Mouse (Mus musculus): ENCODE results near the gene Ryr3. TPM values are rescaled to one million over a fixed set of nuclear protein-coding genes. Genes with fewer than 3 reads are reported as not detected.

Gene Ryr3
- polyA plus RNA-seq, 1 experiment from 2014 or later: 0.25 TPM

DNA sequence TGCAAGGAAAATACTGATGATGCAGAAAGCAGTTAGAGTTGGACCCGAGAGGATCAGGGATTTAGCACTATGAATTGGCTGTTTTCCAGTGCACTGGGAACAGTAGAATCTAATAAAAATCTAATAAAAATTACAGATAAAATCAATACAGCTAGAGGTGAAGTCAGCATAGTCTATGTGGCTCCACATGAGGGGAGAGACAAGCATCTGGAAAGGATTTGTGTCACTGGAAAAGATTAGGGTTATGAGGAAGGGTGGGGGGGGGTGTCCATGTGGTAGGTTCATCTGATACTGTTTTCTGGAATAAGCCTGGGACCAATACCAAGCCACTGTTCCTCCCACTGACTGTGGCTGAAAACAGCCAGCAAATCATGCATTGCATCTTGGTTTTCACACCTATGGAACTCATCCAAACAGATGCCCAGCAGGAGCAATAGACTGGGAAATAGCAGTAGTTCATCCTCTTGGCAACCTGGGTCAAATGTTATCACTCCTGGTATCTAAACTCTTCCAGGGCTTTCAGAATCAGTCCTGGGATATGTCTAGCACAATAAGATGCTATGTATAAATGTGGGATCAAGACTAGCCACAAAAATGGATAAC is 233.9 kb downstream of the Ryr3 start:
- peak; percentile 47 for DNase-seq (ENCODE audit: low spot score)
- Histone ChIP-seq H3K36me3 (replicated peaks) (no peaks in the 10 kb centered on the region), H3K27me3 (replicated peaks; ENCODE audit: low read depth, poor library complexity, severe bottlenecking) (no peaks in the 10 kb centered on the region), H3K9me3 (no peaks in the 10 kb centered on the region), H3K27ac (replicated peaks) (no peak overlapping the region), H3K4me3 (no peak overlapping the region), H3K4me1 (peaks cover 16% of the 10 kb centered on the region)
- WGBS: 36% methylated on average over 1 of the region's 1 CpGs

DNA sequence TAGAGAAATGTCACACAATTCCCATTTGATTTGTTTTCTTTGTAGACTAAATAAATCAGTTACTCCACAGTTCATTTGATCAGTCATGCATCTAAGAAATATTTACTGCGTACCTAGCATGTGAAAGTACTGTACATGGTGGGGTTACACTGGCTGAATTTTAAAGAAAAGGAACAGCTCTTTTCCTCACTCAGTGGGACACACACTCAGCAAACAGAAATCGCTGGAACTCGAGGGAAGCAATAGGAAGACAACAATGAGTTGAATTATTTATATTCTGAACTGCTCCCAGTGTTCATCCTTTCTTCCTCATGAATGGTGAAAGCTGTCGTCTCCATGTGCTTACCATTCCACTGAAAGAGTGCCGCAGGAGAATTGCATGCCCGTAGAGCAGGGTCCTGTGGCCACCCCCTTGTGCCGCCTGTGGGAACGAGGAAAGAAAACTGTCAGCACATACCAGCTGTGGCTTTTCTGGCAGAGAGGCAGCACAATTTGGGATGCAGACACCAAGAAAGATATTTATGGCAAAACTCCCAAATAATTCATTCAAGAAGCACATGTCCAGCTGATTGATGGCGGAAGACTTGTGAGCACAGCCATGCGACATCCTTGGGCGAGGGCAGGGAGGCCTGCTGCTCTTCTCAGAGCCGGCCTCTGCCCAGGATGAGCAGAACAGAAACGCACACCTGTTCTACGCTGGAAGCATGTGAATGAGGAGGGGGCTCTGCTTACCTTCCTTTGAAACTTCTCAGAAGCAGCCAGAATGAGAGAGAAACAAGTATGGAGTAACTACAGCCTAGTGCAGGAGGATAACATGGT is 249.9 kb downstream of the Ryr3 start:
- DNase-seq (ENCODE audit: low spot score): no peak
- no peak overlapping the region for H3K27ac ChIP-seq (replicated peaks)
- H3K9me3 ChIP-seq: no peaks in the 10 kb centered on the region
- no peak overlapping the region for H3K4me3 ChIP-seq
- H3K4me1 ChIP-seq: no peaks in the 10 kb centered on the region
- 90% methylated on average over 14 of the region's 14 CpGs for WGBS
- H3K27me3 ChIP-seq (replicated peaks; ENCODE audit: low read depth, poor library complexity, severe bottlenecking): no peaks in the 10 kb centered on the region
- no peaks in the 10 kb centered on the region for H3K36me3 ChIP-seq (replicated peaks)

DNA sequence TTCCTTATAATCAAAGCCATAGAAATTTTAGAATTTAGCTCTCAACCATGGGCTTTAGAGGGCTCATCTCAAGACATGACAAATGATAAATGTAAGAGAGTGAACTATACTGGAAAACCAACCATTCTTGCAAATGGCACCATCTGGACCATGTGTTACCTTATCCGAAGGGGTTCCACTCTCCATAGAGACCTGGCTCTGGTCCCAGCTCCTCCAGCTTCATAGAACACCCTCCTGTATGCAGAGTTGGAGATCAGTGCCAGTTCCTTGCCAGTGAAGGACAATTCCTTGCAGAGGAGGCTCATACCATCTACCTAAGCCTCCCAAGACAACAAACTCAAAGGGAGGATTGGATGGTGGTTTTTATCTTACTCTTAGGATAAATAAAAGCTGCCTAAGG is 268.0 kb downstream of the Ryr3 start:
- H3K27me3 ChIP-seq (replicated peaks; ENCODE audit: low read depth, poor library complexity, severe bottlenecking): no peaks in the 10 kb centered on the region
- H3K27ac ChIP-seq (replicated peaks): no peak overlapping the region
- DNase-seq (ENCODE audit: low spot score): no peak
- 89% methylated on average over 1 of the region's 1 CpGs for WGBS
- H3K4me3 ChIP-seq: no peak overlapping the region
- H3K9me3 ChIP-seq: no peaks in the 10 kb centered on the region
- no peaks in the 10 kb centered on the region for H3K4me1 ChIP-seq
- H3K36me3 ChIP-seq (replicated peaks): no peaks in the 10 kb centered on the region

DNA sequence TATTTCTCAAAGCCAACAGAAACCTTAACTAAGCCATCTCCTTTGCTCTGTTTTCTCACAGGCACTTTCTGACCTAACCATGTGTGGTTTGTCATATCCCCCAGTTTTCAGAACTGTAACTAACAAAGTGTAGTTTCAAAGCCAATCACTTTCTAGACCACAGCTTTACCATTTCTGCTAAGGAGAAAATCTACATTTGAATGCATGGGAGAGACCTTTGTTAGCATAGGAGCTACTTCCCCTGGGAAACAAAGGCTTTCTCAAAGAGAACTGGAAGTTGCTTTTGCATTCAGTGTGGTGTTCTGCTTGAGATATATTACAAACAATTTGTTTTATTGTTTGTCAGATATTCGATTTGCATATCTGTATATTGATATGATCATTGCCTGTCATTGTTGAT is 285.1 kb downstream of the Ryr3 start:
- no peak for DNase-seq (ENCODE audit: low spot score)
- Histone ChIP-seq H3K4me3 (no peak overlapping the region), H3K9me3 (no peaks in the 10 kb centered on the region), H3K27me3 (replicated peaks; ENCODE audit: low read depth, poor library complexity, severe bottlenecking) (no peaks in the 10 kb centered on the region), H3K36me3 (replicated peaks) (no peaks in the 10 kb centered on the region), H3K27ac (replicated peaks) (no peak overlapping the region), H3K4me1 (no peaks in the 10 kb centered on the region)
- WGBS: 70% methylated on average over 1 of the region's 1 CpGs

DNA sequence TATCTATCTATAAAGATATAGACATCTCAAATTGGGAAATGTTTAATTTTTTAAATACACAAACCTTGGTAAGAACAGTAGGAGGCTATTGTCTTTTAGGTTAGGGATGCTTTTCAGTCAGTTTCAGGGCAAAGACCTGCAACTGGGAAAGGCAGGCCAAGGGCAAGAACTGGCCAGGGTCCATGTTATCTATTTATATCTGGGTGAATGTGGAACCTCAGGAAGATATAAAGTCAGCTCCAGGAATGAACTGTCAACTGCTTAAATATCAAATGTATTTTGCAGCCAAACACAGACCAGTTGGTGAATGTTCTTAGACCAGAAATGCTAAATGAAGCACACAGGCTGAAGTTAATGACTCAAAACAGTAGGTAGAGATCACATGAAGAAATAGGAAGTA is 303.1 kb downstream of the Ryr3 start:
- no peak for DNase-seq (ENCODE audit: low spot score)
- Histone ChIP-seq H3K9me3 (no peaks in the 10 kb centered on the region), H3K4me1 (no peaks in the 10 kb centered on the region), H3K36me3 (replicated peaks) (no peaks in the 10 kb centered on the region), H3K27me3 (replicated peaks; ENCODE audit: low read depth, poor library complexity, severe bottlenecking) (no peaks in the 10 kb centered on the region), H3K4me3 (no peak overlapping the region), H3K27ac (replicated peaks) (no peak overlapping the region)

DNA sequence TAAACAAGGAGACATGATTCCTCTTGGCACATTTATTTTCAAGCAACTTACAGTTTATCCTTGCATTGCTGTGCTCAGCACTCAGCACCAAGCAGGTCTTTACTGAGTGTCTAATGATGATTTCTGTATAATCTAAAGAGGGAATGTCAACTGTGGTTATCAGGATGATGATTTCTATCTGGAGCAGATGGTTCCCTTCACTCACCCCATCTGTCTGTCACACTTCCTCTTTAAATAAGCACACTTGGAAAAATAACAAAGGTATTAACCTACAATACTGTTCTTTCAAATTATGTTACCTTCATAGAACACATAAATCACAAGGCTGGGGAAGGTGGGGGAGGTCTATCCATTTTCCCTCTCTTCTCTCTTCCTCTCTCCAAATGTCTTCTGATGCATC is 304.3 kb downstream of the Ryr3 start:
- Histone ChIP-seq H3K4me3 (no peak overlapping the region), H3K9me3 (no peaks in the 10 kb centered on the region), H3K27me3 (replicated peaks; ENCODE audit: low read depth, poor library complexity, severe bottlenecking) (no peaks in the 10 kb centered on the region), H3K36me3 (replicated peaks) (no peaks in the 10 kb centered on the region), H3K4me1 (no peaks in the 10 kb centered on the region), H3K27ac (replicated peaks) (no peak overlapping the region)
- no peak for DNase-seq (ENCODE audit: low spot score)

DNA sequence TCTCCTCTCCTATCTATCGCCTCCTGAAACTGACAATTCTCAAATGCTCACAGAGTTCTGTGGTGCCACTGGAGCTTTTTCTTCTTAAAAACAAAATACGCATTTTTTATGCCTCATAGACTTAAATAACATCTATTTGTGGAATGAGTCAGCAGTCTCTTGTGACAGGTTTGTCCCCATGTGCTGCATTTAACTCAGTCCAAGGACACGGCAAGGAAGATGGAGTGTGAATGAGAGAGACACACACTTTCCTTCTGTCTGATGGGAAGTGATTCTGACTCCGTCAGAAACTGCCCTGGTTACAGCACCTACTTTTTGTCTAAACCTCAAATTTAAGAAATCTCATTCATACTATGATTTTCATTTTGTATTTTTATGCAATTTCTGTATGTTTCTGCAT is 306.3 kb downstream of the Ryr3 start:
- H3K36me3 ChIP-seq (replicated peaks): no peaks in the 10 kb centered on the region
- H3K27ac ChIP-seq (replicated peaks): no peak overlapping the region
- no peaks in the 10 kb centered on the region for H3K27me3 ChIP-seq (replicated peaks; ENCODE audit: low read depth, poor library complexity, severe bottlenecking)
- DNase-seq (ENCODE audit: low spot score): no peak
- H3K4me1 ChIP-seq: no peaks in the 10 kb centered on the region
- WGBS: 86% methylated on average over 4 of the region's 4 CpGs
- no peak overlapping the region for H3K4me3 ChIP-seq
- H3K9me3 ChIP-seq: no peaks in the 10 kb centered on the region

DNA sequence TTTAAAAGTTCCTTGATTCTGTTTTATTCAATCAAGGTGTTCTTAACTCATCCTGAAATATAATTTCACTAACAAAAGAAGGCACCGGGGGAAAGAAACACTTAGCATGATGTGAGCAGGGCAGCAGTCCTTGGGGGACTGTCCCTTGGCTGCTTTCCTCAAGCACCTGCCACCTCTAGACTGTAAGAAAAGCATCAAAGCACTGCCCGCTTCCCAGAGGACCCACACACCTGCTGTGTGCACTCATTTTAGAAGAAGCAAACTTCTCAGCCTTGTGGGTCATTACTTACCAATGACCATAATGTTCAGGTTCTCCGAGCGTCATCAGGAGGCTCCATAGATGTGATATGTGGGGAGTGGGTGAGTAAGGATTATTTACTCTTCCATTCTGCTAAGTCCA is 307.8 kb downstream of the Ryr3 start:
- H3K9me3 ChIP-seq: no peaks in the 10 kb centered on the region
- H3K4me3 ChIP-seq: no peak overlapping the region
- WGBS: 87% methylated on average over 4 of the region's 4 CpGs
- DNase-seq (ENCODE audit: low spot score): no peak
- H3K27me3 ChIP-seq (replicated peaks; ENCODE audit: low read depth, poor library complexity, severe bottlenecking): no peaks in the 10 kb centered on the region
- no peaks in the 10 kb centered on the region for H3K4me1 ChIP-seq
- no peaks in the 10 kb centered on the region for H3K36me3 ChIP-seq (replicated peaks)
- H3K27ac ChIP-seq (replicated peaks): no peak overlapping the region

DNA sequence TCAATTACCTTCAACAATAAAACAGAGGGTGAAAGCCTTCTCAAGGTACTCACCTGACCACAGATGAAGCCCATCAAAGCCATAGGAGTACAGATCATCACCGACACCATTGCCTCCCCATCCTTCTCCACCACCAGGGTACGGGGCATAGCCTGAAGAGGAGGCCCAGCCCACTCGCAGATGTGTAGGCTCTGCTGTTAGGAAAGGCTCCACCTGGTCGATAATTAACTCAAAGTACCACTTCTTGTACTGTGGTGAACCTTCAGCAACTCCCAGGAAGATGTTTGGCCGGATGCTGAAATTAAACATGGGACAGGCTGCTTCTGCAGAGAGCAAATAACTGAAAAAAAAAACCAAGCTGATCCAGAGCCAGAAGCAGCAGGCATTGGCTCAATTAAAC is 316.1 kb downstream of the Ryr3 start:
- H3K4me1 ChIP-seq: no peaks in the 10 kb centered on the region
- no peaks in the 10 kb centered on the region for H3K9me3 ChIP-seq
- DNase-seq (ENCODE audit: low spot score): no peak
- 85% methylated on average over 5 of the region's 5 CpGs for WGBS
- no peak overlapping the region for H3K27ac ChIP-seq (replicated peaks)
- no peak overlapping the region for H3K4me3 ChIP-seq
- H3K27me3 ChIP-seq (replicated peaks; ENCODE audit: low read depth, poor library complexity, severe bottlenecking): no peaks in the 10 kb centered on the region
- no peaks in the 10 kb centered on the region for H3K36me3 ChIP-seq (replicated peaks)

DNA sequence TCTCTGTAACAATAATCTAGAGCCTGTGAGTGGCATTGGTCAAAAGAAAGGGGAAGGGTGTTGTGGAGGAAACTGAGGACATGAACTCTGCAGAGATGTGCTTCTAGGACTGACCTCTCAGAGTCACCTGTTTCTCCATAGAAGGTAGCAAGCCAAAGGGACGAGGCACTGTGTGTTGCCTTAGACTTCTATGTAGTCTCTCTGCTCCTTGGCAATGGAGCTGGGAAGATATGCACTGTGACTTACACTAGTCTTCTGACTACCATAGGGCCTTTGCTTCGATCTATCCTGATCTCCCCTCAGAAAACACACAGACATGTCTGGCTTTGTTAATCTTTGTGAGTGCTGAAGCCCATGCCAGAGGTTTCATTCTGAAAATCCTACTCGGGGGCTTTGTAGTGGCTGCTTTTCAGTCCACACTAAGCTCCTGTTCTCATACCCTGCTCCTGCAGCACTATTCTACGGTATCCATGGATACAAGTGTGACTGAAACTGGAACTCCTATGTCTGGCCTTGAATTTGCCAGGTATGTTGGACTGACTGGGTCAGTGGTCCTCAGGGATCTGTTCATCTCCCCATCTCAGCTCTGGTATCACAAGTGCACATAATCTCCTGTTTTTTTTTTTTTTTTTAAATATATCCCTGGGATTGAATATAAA is 332.3 kb downstream of the Ryr3 start:
- no peaks in the 10 kb centered on the region for H3K36me3 ChIP-seq (replicated peaks)
- H3K4me1 ChIP-seq: no peaks in the 10 kb centered on the region
- no peaks in the 10 kb centered on the region for H3K9me3 ChIP-seq
- no peak for DNase-seq (ENCODE audit: low spot score)
- WGBS: 75% methylated on average over 4 of the region's 4 CpGs
- H3K4me3 ChIP-seq: no peak overlapping the region
- H3K27me3 ChIP-seq (replicated peaks; ENCODE audit: low read depth, poor library complexity, severe bottlenecking): no peaks in the 10 kb centered on the region
- H3K27ac ChIP-seq (replicated peaks): no peak overlapping the region

DNA sequence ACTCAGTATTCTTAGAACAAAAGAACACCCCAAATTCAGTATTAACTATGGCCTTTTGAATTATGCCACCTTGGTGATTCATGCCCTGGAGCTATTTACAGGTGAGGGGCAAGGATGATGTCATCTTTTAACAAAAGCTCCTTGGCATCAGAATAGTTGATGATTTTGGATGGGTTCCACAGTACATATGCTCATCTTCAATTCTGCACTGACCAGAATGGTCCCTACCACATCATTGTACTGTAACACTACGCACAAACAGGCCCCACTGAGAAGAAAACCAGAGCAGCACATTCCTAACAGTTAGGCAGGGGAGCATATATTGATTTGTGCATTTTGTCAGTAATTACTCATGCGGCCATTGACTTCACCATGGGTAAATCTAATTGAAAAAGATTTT is 335.1 kb downstream of the Ryr3 start:
- no peaks in the 10 kb centered on the region for H3K36me3 ChIP-seq (replicated peaks)
- whole genome bisulfite sequencing: 84% methylated on average over 2 of the region's 2 CpGs
- no peaks in the 10 kb centered on the region for H3K27me3 ChIP-seq (replicated peaks; ENCODE audit: low read depth, poor library complexity, severe bottlenecking)
- DNase-seq (ENCODE audit: low spot score): no peak
- no peaks in the 10 kb centered on the region for H3K4me1 ChIP-seq
- H3K27ac ChIP-seq (replicated peaks): no peak overlapping the region
- no peaks in the 10 kb centered on the region for H3K9me3 ChIP-seq
- H3K4me3 ChIP-seq: no peak overlapping the region

DNA sequence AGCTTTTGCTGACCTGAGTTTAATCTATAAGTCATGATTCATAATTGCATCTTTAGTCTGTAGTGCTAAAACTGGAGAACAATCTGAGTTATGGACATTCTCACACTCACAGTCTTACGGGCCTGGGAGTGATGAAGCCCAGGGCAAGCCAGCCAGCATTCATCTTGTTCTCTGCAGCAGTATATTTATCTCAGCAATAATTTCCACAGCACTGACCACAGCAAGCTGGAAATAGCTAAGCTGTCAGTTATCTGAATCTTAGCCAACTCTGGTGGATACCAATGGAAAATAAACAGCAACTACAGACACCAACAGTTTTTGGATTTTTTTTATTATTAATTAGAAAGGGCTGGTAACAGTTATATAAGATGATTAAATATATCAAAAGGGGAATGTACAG is 335.5 kb downstream of the Ryr3 start:
- Histone ChIP-seq H3K4me3 (no peak overlapping the region), H3K4me1 (no peaks in the 10 kb centered on the region), H3K27ac (replicated peaks) (no peak overlapping the region), H3K9me3 (no peaks in the 10 kb centered on the region), H3K27me3 (replicated peaks; ENCODE audit: low read depth, poor library complexity, severe bottlenecking) (no peaks in the 10 kb centered on the region), H3K36me3 (replicated peaks) (no peaks in the 10 kb centered on the region)
- no peak for DNase-seq (ENCODE audit: low spot score)
- 93% methylated on average over 1 of the region's 1 CpGs for WGBS

DNA sequence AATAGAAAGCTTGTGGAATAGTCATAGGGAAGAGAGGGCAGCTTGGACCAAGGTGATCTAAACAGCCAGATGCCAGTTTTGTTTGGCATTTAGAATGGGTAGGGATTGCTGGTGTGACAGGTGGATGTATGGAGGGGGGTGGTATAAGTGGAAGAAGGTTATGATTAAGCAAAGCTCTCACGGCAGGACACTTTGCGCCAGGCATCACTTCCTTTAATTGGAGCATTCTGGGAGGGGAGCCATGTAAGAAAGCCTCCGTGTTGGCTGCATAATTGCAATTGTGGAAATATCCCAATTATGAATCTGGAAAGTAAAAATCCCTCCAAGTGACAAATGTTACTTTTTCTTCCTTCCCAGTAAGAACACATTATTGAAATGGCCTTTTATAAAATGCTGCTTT is 339.5 kb downstream of the Ryr3 start:
- Histone ChIP-seq H3K27ac (replicated peaks) (no peak overlapping the region), H3K27me3 (replicated peaks; ENCODE audit: low read depth, poor library complexity, severe bottlenecking) (no peaks in the 10 kb centered on the region), H3K4me1 (no peaks in the 10 kb centered on the region), H3K36me3 (replicated peaks) (no peaks in the 10 kb centered on the region), H3K4me3 (no peak overlapping the region), H3K9me3 (no peaks in the 10 kb centered on the region)
- 85% methylated on average over 3 of the region's 3 CpGs for WGBS
- DNase-seq (ENCODE audit: low spot score): no peak
